Mouse (Mus musculus) urinary bladder, adult 18-20 months (tissue): ENCODE measurements at regions not wholly inside any gene's neighbourhood (a gene's known extent, or its start where the extent isn't known, plus 50 kb on each side); places are given as distances from the start of the nearest gene placed in this dataset.

ENCODE experiments used
- DNase-seq, 2 experiments: peaks; one replicate each; pipeline ENCODE4 v3.0.0; 2022; ENCODE audit warnings: low spot score in 2 of 2, mixed read lengths in 2 of 2

DNA sequence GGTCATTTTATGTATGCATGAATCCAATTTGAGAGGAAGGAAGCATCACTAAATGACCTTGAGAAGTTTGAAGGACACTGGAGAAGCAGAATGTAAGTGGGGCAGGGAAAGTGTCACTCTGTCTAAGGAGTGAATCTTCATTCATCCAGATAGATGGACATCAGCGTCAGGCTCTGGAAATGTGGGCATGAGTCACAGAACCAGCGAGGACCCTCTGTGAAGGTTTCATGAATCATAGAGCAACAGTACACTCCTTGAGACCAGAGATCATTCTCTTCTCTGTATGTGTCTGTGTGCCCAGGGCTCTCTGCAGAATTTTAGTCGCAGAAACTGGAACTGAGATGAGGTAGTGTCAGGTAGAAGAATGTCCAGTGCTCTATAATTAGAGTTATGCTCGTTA, 62.4 kb upstream of the Lypd6 start:
- DNase-seq, result no peak

DNA sequence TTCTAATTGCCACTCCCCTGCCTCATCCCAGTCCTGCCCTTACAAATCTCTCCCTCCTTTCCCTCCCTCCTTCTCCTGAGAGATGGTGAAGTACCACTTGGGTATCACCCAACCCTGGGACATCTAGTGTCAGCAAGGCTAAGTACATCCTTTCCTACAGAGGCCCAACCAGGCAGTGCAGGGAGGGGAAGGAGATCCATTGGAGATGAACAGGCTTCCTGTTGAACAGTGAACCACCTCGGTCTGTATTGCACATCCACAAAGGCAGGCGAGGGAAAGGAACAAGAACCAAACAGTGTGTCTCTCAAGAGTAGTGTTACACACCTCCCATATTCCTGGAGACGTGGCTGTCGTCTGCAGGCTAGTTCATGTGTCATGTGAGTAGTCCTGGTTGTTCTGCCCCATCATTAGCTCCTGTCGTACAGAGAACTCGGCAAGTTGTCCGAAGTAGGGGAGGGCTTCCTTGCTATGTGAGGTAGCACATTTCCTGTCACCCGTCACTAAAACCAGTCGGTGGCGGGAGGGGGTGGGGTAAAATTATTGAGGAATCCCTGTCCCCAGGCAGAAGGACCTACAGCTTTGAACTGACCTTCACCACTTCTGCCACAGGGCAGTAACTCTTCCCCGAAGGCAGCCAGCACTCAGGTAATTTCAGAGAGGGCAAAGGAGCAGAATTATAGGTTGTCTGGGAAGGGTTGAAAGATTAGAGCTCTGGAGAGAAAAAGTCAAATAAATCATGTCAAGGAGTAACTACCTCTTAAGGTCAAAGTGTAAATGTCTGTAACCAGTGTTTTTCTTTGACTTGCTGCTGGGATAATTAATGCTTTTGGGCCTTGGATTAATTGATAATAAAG, 61.3 kb upstream of the Lypd6 start:
- DNase-seq, result no peak

DNA sequence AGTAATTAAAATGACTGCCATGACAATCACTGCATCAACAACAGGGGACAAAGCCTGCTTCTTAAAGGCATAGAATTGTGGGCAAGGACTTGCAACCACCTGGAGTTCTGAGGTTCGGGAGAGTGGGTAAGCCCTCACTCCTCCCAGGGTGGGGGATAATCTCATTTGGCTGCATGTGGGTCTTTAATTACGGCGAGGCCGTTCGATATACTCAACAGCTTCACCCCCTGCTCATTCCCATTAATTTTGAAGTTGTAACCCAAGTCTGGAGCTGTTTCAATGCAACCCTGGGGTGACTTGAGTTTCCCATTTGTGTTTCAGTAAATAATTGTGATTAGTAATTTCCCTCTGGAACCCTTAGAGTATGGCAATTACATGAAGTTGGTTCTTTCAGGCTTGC, 57.9 kb upstream of the Lypd6 start:
- no peak for DNase-seq

DNA sequence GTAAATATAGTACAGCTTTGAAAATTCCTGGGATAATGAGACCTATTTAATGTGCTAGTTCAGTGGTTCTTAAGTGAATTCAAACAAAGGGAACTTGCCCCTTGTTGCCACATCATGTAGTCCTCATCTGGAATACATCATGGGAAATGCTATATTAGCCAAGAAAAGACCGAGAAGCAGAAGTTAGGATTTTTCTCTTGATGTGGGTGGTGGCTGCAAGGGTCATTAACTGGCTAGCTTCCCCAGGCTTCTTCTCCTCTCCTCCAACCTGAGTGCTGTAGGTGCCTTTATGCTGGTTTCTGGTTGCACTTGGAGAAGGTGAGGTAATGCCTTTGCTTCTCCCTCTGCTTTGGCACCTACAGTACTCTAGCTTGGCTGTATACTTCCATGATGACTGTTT, 55.8 kb upstream of the Lypd6 start:
- no peak for DNase-seq

DNA sequence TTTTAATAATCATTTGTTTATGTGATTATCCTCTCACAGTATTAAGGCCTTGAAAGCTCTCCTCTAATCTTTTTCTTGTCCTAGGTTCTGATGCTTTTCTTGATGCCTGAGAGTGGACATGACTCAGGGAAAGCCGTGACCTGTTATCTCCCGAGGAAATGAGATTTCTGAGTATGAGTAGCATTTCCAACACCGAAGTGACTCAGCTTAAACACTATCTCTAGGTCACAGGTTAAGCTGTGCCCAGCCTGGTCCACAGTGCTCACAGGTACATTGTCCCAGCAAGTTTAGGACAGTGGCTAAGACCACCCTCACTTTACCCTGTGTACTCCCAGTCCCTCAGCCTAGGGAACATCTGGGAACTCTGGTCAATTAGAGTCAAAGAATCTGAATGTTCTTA, 53.9 kb upstream of the Lypd6 start:
- peak in 1 of 2 experiments; percentile 0 for DNase-seq

DNA sequence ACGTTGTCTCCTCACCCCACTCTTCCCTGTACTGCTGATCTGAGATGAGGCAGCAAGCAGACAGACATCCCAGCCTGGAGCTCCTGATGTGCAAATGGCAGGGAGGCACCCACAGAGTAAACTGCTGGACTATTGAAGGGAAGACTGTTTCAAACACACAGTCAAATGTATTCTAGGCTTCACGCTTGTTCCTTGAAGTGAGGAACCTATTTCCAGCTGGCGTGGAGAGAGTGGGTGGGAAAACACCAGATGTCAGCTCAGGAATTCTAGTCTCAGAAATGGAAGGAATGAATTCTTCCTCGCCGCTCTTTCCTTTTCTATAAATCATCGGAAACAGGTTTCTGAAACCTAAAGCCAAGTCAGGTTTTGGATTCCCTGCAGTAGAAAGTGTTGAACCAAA, 53.0 kb upstream of the Lypd6 start:
- DNase-seq, result no peak

DNA sequence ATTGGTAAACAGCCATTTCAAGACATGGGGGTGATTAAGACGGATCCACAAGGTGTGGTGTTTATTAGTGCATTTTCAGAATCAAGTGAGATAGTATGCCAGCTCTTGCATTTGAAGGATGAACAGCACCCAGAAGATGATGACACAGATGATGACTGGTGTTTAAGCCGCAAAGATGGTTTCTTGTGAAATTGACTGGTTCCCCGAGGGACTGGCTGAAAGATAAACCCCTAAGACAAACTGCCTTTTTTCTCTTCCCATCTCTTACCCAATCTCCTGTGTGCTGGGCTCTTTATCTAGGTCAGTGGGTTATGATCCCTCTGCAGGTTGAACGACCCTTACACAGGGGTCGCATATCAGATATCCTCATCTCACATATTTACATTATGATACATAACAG, 52.3 kb upstream of the Lypd6 start:
- DNase-seq, result no peak

DNA sequence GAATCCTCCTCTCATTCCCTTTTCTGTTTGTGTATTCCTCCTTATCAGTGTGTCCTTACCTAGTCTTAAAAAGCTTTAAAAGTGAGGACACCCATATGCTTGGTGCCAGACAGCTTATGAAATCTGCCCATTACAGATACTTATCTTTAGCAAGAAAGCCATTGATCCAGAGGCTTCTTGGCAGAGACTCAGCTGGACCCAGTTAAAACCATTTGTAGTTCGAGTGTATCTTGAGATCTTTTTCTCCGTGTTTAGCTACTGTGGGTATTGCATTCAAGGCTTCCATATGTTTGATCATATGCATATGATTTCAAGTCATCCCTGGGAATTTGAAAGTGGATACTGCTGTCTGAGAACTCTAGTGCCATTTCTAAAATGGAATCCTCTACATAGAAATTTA, 51.5 kb upstream of the Lypd6 start:
- no peak for DNase-seq
